Mouse (Mus musculus): ENCODE measurements at regions not wholly inside any gene's neighbourhood (a gene's known extent, or its start where the extent isn't known, plus 50 kb on each side); places are given as distances from the start of the nearest gene placed in this dataset.

DNA sequence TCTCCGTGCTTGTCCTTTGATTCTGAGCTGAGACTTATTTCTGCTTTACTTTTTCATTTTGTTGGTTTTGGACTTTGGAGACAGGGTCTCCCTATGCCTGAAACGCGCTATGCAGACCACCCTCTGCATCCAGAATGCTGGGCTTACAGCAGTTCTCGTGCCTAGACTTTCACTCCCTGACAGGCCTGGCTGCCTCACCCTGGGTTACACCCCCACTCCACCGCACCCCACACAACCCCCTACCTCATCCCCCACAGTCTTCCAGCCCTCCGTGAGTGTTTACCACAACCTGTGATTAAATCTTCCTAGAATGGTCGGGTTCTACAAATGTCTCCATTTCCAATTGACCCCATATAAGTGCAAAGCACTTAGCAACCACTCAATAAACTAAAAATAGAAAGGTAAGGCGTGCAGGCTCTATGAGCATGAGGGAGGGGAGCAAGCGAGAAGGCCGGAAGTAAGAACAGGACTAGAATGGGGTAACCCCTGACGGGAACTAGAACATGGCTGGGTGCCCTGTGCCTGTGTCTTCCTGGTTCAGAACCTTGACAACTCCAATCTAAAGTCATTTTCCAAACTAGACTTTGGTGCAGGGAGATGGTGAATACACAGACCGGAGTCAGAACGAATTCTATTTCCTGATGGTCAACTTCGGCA lies 131.2 kb upstream of the Lef1 start:
- CTCF ChIA-PET = no interaction called here

DNA sequence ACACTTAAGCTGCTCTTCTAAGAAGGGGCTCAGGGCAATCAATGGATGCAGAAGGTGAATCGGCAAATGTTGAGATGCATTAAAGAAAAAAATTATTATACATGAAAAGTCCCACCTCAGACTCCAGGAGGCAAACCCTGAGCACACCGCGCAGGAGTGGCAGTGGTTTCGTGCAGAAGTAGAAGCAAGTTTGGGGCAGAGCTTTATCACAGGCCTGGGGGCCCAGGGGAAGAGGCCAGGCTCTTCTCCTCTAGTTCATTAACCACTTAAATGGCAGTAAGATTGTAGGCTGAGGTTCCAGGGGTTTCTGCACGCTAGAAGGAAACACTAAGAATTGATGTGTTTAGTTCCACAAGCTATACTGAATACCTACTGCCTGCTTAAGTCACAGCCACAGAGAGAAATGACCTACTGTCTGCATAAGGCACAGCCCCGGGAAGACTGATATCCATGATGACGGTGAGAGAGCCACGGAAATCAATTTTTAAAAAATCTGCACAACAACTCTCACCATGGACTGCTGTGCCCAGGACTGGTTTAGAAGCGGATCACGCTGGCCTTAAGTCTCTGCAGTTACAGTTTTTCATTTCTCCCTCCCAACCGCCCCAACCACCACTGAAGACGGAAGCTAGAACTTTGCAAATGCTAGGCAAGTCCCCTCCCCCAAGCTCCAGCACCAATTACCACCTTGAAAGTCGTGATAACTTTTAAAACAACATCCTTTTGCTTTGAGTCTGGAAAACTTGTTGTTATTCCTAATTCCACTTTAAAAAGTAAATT lies 132.2 kb upstream of the Lef1 start:
- CTCF ChIA-PET = no interaction called here

DNA sequence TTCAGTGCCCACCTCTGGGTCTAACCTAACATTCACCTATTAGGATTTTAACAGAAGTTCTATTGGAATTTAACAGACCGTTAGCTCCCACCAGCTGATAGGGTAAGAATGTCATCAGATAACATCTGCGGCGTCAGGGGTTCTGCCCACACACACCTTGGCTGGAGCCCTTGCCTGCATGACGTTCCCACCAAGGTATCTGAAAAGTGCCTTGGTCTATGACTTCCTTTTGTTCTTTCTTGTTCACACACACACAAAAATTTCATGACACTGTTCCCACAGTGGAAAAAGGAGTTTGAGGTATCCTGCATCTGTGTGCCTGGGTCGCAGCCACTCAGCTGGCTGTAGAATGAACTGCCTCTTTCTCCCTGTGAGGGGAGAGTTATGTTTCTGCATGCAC lies 134.1 kb upstream of the Lef1 start:
- CTCF ChIA-PET = no interaction called here

DNA sequence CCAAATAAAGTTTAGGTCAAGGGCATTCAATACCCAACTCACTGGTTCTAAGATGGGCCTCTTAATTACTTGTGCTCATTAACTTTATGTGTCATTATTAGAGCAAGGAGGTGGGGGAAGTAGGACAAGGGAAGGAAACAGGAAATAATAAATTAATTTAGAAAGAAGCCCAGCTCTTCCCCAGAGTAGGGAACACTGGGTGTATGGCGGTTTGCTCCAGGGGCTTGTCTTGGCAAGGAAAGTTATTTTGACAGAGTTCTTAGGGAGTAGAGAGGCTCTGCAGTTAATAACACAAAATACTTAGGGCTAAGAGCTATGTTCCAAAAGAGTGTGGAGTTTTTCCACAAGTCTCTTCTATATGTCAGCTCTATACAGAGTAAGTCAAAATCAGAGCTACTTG lies 135.0 kb upstream of the Lef1 start:
- CTCF ChIA-PET = interaction anchor here (0.6 kb wide), 1 partner anchor 41 kb away, joined by 3 read pairs; no protein-coding TSS in a partner anchor

DNA sequence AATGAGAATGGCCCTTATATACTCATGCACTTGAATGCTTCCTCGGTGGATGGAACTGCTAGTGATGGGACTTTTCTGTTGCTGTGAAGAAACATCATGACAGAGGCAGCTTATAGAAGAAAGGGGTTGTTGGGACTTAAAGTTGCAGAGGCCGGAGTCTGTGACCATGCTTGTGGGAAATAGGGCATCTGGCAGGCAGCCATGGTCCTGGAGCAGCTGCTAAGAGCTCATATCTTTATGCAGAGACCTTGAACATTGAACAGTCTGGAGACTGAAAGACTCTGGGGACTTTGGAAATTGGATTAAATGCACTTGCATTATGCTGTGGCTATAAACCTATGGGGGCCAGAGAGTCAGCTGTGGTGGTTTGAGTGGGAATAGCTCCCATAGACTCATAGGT lies 138.1 kb upstream of the Lef1 start:
- CTCF ChIA-PET = no interaction called here

DNA sequence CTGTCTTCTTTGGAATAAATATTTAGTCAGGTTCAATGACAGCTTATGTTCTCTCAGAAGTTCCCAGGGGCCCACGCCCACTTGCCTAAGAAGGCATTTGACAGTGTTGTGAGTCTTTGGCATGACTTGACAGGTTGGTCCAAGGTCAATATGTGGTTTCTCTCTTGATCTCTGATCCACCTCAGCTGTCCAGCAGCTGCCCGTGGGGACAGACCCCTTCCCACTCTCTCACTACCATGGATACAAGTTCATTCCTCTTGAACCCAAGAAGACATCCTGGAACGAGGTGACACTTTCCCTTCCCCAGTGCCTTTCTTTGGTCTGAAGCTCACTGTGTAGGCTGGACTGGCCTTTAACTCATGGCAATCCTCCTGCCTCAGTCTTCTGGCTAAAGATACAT lies 145.0 kb upstream of the Lef1 start:
- CTCF ChIA-PET = no interaction called here

DNA sequence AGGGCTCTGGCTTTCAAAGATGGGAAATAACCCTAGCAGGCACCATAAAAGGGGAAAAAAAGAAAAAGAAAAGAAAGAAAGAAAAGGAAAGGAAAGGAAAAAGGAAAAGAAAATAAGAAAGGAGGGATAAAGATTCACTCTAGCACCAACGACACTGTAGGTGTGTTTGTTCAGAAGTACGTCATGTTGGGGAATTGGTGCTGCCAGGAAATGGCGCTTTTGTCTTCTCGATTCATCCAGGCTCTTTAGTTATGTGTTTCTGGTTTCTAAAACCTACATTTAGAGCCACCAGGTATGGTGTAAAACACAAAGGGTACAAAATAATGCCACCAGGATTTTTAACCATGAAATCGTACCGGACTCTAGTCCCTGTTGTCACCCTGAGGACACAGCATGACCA lies 146.2 kb upstream of the Lef1 start:
- CTCF ChIA-PET = no interaction called here

DNA sequence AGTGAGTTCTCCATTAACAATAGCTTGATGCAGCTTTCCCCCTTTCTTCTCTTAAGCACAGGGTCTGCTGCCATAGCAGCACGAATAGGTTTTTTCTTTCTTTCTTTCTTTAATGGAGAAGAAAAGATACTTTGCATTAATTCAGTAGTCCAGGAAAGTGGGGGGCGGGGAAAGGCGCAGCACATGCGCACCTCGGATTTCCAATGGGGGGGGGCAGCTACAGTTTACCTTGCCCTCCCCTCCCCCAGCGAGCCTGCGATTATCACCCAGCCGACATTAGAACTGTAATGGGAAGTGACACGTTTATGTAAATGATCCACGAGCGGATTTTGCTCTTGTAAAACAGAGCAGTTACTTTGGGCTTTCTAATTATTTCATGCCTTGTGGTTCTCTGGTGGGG lies 146.6 kb upstream of the Lef1 start:
- CTCF ChIA-PET = no interaction called here

DNA sequence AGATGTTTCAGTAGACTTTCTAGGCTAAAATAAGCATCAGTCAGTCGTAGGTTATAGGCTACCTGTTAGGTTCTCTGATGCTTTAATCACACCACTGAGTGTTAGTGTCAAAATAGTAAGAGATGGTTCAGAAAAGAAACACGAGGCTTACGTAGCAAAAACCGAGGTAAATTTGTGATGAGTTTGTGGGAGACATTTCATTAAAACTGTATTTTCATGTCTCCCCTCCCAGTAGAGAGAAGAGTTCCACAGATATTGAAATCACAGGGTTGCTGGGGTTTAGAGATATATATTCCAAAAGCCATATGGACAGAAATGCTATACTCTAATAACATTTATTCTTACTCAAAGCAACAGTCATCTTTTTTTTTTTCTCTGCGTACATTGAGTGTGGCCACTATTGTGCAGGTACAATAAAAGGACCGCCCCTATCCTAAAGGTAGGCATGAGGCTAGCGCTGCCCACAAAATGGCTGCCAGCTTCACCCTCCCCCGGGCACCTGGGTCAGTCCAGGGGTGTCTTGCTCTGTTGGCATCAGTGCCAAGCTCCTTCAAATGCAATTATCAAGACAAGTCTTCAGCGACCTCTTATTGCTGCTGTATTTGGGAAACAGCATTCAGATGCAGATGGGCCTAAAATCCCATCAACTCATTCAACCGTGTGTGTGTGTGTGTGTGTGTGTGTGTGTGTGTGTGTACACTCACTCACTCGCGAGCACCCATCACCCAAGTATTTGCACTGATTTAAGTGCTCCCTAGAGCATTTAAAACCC lies 147.4 kb upstream of the Lef1 start:
- CTCF ChIA-PET = interaction anchor here (0.6 kb wide), 1 partner anchor 34 kb away, joined by 5 read pairs; no protein-coding TSS in a partner anchor

DNA sequence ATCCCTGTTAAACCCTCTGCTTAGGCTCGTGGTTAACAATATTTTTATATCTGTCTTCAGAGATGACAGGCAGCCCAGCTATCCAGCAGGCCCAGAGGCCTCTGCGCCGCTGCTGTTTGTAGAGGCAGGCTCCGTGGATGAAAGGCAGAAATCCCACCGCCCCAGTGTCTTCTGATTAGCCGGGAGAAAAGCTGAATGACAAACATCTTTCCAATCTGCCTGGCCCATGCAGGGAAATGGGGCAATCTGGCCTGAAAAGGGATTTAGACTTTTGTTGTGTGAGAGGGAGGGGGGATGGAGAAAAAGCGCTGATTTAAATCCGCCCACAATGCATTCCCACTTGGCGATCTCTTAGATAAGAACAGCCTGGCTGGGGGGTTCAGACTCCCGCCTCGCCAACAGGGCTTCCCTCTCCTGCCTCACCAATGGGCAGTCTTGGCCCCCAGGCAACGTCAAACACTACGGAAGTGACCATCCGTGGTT lies 148.1 kb upstream of the Lef1 start:
- CTCF ChIA-PET = no interaction called here

DNA sequence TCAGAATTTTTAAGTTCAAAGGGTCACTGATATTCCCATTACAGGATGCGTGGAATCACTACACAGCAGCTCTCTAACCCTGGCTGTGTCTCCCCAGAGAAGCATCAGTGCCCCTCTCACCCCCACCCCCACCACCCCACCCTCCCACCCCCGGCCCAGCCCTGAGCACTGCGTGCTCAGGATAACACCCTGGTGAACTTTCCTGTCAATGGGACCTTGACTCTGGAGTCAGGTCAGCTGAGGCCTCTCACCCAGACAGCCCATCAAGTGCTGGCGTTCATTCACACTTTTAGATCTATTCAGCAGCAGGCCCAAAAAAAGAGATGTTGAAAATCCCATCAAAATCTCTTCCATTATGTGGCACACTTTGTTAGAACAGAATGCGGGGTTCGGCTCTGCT lies 148.6 kb upstream of the Lef1 start:
- CTCF ChIA-PET = no interaction called here

DNA sequence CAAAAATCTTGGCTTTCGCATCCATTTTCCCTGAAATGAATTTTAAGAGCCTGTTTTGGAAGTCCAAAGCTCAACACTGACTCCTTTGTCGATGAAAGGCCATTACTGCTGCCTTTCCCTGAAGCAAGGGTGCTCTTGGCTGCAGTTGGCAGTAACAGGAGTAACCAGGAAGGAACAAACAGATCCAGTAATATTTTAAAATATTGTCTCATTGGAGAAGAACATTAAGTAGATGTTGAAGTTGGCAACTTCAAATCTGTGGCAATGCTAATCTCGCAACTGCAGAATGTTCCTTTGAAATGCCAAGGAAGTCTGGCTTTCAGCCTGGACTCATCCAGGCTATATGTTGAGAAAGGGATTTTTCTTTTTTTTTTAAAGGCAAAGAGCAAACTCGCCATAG lies 154.3 kb upstream of the Lef1 start:
- CTCF ChIA-PET = no interaction called here

DNA sequence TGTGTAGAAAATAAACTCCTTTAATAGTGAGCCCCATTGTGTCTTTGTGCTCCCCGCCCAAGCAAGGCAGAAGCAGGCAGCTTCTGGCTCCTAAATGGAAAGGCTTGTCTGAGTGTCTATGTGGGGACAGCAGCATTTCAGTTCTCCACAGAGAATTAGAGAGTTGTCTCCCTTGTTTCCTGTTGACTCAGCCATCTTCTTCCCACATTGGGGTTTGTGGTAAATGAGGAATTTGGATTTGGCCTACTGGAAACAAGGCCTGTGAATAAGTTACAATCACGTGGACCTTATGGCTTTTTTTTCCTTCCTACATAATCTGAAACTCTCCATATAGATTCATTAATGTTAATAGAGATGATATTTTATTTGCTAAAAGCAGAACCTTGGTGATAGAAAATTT lies 158.9 kb upstream of the Lef1 start:
- CTCF ChIA-PET = no interaction called here

DNA sequence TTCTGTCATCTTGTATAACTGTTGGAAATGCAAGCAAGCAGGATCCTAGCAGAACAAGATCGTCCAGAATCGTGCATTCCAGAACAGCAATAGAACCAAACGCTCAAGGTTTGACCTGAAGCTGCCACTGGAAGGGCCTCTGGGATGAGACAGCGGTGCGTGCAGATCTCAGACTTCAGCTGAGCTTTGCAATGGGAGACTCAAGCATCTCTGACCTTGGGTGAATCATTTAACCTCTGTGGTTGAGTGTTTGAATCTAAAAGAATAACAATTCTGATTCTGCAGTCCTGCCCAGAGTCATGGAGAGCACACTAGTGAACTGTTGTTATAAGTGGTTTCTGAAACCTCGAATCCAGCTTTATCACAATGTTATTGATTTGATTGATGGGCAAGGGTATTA lies 159.4 kb upstream of the Lef1 start:
- CTCF ChIA-PET = no interaction called here

DNA sequence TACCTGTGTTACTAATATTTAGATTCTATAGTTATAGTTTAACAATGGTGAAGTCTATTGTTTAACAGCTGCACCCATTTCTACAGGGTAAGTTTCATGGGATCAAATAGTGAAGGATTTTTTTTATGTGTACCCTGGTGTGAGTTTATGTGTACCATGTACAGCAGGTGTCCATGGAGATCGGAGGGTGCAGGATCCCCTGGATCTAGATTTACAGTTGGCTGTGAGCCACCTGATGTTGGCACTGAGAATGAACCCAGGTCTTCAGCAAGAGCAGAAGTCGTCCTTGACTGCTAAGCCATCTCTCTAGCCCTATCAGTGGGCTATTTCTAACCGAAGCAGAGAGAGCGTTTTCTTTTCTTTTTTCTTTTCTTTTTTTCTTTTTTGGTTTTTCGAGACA lies 162.4 kb upstream of the Lef1 start:
- CTCF ChIA-PET = no interaction called here

DNA sequence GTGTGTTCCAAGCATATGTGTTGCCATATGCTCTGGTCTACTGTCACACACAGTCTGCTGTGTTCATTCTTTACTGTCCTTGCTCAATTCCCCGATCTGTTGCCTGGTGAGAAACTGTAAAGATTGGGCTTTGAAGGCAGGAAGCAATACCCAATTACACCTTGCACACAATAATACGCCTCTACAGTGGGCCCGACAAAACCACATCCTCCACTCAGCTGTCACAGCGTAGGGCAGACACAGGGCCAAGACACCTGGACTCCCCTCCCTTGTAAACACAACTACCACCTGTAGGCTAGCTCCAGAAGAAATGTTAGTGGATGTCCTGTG lies 163.0 kb upstream of the Lef1 start:
- CTCF ChIA-PET = no interaction called here

DNA sequence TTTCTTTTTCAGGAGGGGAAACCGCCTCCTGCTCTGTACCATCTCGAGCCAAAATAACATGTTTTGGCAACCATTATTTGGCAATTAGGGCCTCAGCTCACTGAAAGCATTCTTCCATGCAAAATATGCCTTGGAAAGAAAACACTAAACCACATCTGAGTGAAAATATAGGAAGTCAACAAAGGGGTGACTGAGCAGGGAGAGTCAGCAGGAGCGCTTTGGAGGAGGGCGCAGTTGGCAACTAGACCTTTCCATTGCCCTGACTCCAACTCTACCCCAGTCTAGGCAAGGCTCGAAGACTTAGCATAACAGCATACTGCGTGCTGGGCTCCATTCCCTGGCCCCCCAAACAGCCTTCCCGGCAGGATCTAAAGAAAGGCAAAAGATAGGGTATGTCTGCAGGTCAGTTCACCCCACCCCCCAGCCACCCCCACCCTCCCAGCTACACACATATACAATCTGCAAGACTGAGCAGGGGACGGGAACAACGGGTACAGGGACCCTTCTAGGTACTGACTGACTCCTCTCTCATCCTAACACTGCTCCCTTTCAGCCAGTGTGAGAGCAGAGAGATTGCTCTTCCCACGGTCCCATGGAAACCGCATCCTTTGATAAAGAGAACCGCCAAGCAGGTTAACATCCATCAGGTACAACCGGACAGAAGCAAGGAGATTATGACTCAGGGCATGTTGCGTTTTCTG lies 163.5 kb upstream of the Lef1 start:
- CTCF ChIA-PET = interaction anchor here (0.5 kb wide), 1 partner anchor 386 kb away, joined by 4 read pairs; no protein-coding TSS in a partner anchor

DNA sequence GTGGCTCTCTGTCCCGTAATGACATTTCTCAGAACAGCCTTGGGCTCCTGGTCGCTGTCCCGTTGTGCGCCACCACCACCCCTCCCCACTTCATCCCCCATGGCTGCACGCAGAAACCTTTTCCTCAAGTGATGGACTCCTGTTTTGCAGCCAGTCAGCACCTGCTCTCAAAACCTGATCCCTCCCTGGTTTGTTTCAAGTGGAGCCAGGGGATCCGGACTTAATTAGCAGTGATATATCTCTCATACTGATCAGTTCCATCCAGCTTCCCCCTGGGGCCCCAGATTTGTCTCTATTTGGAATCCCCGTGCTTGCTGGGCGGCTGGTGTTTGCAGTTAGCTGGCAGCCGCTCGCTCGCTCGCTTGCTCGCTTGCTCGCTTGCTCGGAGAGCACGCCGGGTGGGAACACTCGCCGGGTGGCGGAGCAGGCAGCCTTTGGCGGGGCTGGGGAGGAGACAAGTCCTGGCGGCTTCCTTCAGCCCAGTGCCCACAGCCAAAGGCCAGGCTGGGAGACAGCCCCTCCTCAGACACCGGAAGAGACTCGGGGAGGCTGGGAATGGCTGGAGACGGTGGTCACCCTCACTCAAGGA lies 164.3 kb upstream of the Lef1 start:
- CTCF ChIA-PET = interaction anchor here (0.5 kb wide), 1 partner anchor 387 kb away, joined by 4 read pairs; no protein-coding TSS in a partner anchor

DNA sequence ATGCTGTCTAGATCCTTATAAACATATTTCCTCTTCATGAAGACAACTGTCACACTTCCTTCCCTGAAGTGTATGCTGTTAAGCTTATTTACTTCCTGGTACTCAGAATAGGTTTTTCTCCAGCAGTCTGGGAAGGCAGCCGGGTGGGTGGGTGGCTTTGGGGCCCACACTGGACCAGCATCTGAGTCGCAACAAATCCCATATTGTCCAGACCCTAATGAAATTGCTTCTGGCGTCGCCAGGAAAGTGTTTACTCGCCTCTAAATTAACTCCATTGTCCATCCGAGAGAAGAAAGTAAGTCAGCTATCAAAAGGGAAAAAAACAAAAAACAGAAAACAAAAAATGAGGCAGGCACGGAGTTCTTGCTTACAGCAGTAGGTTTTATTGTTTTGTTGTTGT lies 164.9 kb upstream of the Lef1 start:
- CTCF ChIA-PET = no interaction called here

DNA sequence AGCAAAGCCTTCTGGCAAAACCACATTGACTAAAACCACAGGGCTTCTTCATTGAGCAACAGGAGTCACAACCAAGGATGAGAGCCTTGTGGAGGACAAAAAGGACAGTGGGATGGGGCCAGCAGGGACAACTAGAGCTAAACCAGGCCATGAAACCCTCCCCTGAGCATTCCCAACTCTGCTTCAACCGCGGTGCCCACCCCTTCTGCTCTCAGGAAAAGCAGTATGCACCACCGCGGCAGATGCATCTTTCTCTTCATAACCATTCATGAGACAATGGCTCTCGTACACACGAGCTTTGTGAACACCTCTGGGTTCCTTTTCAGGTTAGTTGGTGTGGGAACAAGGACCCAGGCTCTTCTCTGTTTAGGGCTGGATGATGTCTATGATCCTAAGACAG lies 166.0 kb upstream of the Lef1 start:
- CTCF ChIA-PET = no interaction called here

DNA sequence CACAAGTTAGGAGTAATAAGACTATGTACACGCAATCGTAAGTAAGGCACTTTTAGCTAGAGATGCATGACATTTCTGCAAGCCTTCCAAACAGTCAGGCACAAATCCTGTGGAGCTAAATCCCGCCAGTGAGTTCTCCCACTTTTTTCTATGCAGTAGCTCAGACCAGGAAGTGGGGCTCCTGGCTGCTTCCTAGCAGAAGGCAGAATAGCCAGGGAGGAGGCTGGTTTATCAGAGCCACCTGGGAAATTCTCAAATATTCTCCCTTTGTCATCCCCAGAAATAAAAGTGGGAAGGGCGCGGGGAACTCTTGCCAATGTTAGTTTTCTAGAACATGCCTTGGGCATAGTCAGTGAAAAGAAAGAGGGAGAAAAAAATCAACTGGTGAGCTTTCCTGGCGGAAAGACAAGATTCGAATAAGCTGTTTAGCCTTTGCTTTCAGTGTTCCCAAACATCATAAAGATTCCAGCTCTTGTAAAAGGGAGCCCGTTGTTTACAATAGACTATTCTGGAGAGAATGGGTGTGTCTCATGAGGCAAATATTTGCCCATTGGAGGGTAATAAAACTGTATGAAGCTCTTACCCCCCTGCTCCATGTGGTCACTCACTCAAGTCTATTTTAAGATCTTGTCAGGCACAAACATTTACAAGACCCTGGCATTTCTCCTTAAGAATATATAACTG lies 167.2 kb upstream of the Lef1 start:
- CTCF ChIA-PET = no interaction called here
